Mouse (Mus musculus): ENCODE results near the gene Akr1c12. TPM values are rescaled to one million over a fixed set of nuclear protein-coding genes. Genes with fewer than 3 reads are reported as not detected.
"Not testable (repeated sequence)": the region's sequence is repeated elsewhere in the genome, so short reads cannot be mapped to it uniquely, and the experiment has no call there.

Gene Akr1c12
- 0.28 and 0.55 TPM in 2 replicates for polyA plus RNA-seq (2012; rRNA removed)

GRCm38 (mm10) chr13:4279284-4279683 lies at the start of gene Akr1c12:
Akr1c12 (minus strand) TSS chr13:4279433.
- no peak for DNase-seq (ENCODE audit: low spot score)

GRCm38 (mm10) chr13:4318773-4319172 lies 39.5 kb upstream of the Akr1c12 start:
- no peak for DNase-seq (ENCODE audit: low spot score)

- no peak for DNase-seq (ENCODE audit: low spot score)
Measured at GRCm38 (mm10) chr13:4313907-4314306, 34.7 kb upstream of the Akr1c12 start.

GRCm38 (mm10) chr13:4304861-4305565 lies 25.8 kb upstream of the Akr1c12 start:
- no peak for DNase-seq (ENCODE audit: low spot score)

GRCm38 (mm10) chr13:4296991-4297390 lies 17.8 kb upstream of the Akr1c12 start:
- no peak for DNase-seq (ENCODE audit: low spot score)

GRCm38 (mm10) chr13:4281471-4282412 lies 2.5 kb upstream of the Akr1c12 start:
- DNase-seq (ENCODE audit: low spot score): no peak

- no peak for DNase-seq (ENCODE audit: low spot score)
Measured at GRCm38 (mm10) chr13:4277526-4277925, 1.7 kb downstream of the Akr1c12 start.

- DNase-seq (ENCODE audit: low spot score): no peak
Measured at GRCm38 (mm10) chr13:4270860-4271259, 8.4 kb downstream of the Akr1c12 start.

- not testable (repeated sequence) for DNase-seq (ENCODE audit: low spot score)
Measured at GRCm38 (mm10) chr13:4265455-4265854, 13.8 kb downstream of the Akr1c12 start.

GRCm38 (mm10) chr13:4265047-4265446 lies 14.2 kb downstream of the Akr1c12 start:
- DNase-seq (ENCODE audit: low spot score): no peak

GRCm38 (mm10) chr13:4264612-4265011 lies 14.6 kb downstream of the Akr1c12 start:
- DNase-seq (ENCODE audit: low spot score): no peak

GRCm38 (mm10) chr13:4257349-4257748 lies 21.9 kb downstream of the Akr1c12 start:
- no peak for DNase-seq (ENCODE audit: low spot score)

GRCm38 (mm10) chr13:4256894-4257293 lies 22.3 kb downstream of the Akr1c12 start:
- DNase-seq (ENCODE audit: low spot score): not testable (repeated sequence)

- no peak for DNase-seq (ENCODE audit: low spot score)
Measured at GRCm38 (mm10) chr13:4249347-4249746, 29.9 kb downstream of the Akr1c12 start.

- no peak for DNase-seq (ENCODE audit: low spot score)
Measured at GRCm38 (mm10) chr13:4244861-4245559, 34.2 kb downstream of the Akr1c12 start.

- no peak for DNase-seq (ENCODE audit: low spot score)
Measured at GRCm38 (mm10) chr13:4233536-4234172, 45.6 kb downstream of the Akr1c12 start.

GRCm38 (mm10) chr13:4233135-4233534 lies 46.1 kb downstream of the Akr1c12 start:
- no peak for DNase-seq (ENCODE audit: low spot score)

- DNase-seq (ENCODE audit: low spot score): no peak
Measured at GRCm38 (mm10) chr13:4230841-4231623, 48.2 kb downstream of the Akr1c12 start.

- DNase-seq (ENCODE audit: low spot score): no peak
Measured at GRCm38 (mm10) chr13:4228441-4228840, 50.8 kb downstream of the Akr1c12 start, which contains the start of gene Akr1c19. Akr1c19 (plus strand) TSS chr13:4228700.

Data from urinary bladder, adult 2 months (tissue).